Mouse (Mus musculus) kidney, postnatal 14 days (tissue): ENCODE data around the gene H2-DMa.
A peak's percentile ranks its signal among the peaks of the same experiment; 100 is the strongest.

Experiments used
- DNase-seq: peaks from one replicate; pipeline ENCODE4 v3.0.0; 2022; ENCODE audit warnings: mixed read lengths

The H2-DMa gene

DNA sequence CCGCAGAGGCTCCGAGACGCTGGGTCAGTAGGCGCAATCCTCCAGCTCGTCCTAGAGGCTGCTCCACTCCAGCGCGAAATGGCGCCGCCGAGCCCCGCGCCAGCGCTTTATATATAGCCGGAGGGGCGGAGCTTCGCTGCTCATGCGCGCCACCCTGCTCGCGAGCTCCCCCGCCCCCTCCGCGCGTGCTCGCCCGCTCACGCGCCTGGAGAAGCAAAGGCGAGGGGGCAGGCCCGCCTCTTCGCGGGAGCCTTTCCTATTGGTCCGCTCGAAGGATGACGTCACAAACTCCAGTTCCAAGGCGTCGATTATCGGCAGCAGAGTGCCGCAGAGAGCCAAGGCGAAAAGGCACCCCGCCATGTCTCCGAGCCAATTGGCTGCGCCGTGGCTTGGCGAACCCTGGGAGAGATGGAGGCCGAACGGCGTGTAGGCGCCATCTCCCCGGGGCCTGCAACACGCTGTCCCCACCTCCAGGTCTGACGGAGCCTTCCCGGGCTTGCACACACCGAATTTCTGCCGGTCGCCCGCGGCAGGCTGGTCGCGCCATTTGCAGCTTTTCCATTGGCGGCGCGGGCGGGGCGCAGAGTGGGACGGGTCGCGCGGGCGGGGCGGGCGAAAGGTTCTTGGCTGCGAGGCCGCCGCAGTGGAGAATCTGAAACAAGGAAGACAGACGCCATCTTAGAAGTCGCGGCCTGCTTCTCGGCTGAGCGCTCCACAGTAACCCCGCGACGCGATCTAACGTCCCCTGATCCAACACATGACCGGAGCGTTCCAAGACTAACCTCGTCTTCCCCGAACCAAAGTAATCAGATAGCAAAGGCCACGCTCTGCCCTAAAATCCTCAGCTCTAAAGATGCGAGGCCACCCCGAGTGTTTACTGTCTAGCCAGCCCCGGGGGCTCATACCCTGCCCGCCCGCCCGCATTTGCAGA is at the start of gene H2-DMa:
Gene H2-DMa, plus strand, starts transcription at position 293 of the 931 bp plus-strand sequence.
- peak; percentile 99 for DNase-seq

DNA sequence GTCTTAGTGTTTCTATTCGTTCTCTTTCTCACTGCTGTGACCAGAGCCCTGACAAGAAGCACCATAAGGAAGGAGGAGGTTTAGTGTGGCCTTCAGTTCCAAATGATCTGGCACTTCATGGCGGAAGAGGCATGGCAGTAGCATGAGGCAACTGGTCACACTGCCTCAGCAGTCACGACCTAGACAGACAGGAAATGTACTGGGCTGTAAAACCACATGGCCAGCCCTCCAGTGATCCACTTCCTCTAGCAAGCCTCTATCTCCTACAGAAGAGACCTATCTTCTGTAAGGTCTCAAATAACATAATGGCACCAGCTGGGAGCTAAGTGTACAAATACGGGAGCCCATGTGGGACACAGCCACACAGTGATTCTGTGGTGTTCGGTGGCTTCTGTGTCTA is 47.2 kb upstream of the H2-DMa start:
- no peak for DNase-seq

DNA sequence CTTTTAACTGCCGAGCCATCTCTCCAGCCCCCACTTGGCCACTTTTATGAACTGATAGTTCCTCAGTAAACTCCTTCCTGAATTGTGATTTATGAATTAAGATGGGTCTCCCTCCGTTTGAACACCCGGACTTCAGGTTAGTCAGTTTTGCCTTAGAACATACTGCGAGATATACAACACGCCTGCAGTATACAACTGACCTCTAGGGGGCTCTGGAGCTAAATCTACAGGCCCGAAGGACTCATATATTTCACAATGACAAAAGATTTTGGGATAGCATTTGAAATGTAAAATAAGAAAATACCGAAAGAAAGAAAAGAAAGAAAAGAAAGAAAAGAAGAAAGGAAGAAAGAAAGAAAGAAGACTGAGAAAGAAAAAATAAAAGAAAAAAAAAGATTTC is 44.1 kb upstream of the H2-DMa start:
- peak; percentile 78 for DNase-seq

DNA sequence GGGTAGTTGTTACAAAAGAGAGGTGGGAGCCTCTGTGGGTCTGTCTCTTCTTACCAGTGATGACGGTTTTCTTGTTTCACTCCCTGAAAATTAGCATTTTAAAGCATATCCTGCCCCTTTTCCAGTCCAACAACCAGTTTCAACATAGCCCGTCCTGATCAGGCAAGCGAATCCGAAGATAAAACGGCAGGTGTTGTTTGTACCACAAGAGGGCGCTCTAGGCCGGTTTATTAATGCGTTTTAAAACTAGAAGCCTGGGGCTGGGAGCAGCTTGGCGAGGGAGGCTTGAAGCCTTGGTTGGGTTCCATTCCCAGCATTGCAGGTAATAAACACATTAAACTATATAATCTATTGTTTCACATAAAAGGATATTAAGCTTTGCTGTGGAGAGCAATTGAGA is 41.8 kb upstream of the H2-DMa start:
- DNase-seq: peak; percentile 83

DNA sequence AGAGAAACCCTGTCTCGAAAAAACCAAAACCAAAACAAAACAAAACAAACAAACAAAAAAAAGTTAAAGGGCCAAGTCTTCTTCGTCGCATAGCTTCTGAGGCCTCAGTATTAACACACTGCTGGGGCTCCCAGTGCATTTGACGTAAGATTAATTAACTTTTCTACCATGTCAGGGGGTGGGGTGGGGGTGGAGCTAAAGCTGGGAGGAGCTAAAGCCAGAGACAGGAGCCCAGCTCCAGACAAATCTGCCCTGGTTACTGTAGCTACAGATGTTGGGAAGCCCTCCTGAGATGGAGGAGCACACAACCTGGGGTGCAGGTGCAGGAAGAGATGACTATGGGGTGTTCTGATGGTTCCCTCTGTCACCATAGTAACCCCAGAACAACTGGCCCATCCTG is 41.2 kb upstream of the H2-DMa start:
- no peak for DNase-seq

DNA sequence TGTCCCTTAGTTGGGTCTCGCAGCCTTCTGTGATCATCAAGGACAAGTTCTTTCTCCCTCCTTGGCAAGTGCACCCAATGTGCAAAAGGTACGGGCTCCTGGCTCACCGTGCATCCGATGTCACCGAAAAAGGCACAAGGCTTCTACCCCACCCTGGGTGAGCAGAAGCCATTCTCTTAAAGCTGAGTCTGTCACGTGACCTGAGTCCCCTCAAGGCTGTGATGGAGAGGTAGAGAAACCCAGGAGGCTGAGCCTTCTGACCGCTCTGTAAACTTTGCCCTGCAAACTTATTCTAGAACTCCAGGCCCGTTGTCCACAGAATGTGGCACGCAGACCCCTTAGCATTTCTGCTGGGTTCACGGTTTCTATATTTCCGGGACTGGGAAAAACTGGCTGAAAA is 40.3 kb upstream of the H2-DMa start:
- no peak for DNase-seq

DNA sequence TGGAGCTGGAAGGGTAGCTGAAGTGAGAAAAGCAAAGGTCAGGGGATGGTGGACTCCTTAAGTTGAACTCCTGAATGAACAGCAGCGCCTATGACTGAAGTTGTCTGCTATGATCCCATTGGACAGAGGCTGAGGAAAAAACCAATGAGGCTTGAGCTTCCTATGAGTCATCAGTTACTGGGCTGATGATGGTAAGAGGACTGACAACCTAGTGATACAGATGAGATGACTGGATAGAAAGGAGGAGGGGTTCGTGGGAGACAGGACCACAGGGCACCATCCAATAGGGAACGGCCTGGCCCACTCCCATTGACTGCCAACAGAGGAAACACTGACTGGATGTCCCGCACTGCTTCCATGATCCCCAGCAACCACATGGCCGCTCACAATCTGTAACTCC is 39.7 kb upstream of the H2-DMa start:
- DNase-seq: peak; percentile 72

- no peak for DNase-seq
Measured at GRCm38 (mm10) chr17:34083104-34083503, 36.2 kb upstream of the H2-DMa start.

DNA sequence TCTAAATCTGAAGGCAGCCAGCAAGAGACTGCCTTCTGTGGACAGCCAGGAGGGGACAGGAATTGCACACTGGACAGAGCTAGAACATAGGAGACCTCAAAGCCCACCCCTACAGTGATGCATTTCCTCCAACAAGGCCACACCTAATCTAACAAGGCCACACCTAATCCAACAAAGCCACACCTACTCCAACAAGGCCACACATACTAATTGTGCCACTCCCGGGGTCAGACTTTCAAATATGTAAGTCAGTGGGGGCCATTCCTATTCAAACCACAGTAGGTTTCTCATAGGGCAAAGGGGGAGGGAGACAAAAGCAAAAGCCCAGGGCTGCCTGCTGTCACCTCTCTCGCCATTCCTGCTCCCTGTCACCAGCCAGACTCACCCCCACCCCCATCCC is 32.0 kb upstream of the H2-DMa start:
- no peak for DNase-seq

DNA sequence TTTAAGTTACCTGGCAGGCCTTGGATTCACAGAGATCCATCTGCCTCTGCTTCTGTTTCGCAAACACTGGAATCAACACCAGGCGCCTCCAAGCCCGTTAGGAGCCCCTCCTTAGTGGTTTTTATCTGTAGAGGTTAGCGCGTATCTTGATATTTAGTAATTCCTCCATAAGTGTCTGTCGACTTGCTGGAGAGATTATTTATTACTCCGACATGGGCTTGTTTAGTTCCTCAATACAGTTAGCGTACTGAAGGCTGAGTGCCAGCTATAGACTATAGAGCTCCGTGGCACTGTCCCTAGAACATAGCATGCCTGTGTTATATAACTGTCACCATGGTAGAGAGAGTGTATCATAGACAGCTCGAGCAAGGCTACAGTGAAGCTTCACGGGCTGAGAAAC is 31.2 kb upstream of the H2-DMa start:
- no peak for DNase-seq

GRCm38 (mm10) chr17:34090923-34091322 is 28.4 kb upstream of the H2-DMa start:
- no peak for DNase-seq

DNA sequence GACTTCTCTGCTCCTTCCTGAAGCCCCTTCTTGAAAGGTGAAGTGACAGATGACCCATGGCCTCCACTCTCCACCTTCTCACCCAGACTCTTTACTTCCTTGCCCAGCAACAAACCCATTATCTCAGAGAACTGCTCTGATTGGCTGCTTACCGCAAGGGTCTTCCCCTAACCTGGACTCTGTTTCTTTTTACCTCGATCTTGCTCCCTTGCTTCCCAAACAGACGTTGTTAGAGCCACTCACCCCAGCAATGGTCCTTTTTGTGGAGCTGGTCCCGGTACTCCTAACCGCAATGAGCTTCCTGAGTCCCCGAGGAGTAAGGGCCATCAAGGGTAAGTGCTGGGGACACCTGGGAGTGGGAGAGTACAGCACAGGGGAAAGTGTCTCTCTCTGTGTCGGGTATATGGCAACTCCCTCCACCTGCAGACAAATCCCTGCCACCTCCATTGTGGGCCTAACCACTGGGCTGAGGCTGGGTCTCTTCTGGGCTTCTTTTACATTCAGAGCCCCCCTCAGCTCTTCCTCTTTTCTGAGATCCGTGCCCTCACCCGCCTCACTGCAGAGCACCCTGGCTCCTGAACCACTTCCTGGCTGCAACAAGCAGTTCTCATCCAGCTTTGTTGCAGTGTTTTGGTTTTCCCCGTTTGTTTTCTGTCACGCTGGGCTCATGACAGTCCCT is 27.0 kb upstream of the H2-DMa start, which contains the start of gene H2-Oa:
Gene H2-Oa, plus strand, starts transcription at position 144 of the 679 bp plus-strand sequence.
- DNase-seq: no peak

DNA sequence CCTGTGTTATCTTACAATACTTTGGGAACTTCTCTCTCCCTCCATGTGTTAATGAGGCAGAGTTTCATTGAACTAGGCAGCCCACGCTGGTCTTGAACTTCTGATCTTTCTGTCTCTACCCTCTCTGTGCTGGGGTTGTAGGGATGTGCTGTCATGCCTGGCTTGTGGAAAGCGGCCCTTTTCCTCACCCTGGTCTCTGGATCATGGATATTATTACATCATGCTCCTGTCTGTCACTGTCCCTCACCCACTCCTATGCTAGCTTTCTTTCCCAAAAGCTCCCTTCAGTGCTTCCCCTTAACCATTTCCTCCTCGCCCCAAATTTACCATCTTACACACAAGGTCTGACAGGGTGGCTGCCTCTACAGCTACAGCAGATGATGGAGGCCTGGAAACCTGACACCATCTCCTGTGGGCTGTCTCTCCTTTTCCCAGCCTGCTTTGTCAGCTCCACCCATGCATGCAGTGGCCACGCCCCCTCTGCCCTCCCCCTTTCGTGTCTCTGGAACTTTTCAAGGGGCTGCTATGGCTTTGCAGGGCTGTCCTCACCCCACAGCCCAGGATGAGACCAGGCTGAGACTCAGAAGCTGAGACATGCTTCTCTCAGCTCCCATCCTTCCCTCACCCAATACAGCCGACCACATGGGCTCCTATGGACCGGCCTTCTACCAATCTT is 26.0 kb upstream of the H2-DMa start:
- DNase-seq: peak; percentile 51

DNA sequence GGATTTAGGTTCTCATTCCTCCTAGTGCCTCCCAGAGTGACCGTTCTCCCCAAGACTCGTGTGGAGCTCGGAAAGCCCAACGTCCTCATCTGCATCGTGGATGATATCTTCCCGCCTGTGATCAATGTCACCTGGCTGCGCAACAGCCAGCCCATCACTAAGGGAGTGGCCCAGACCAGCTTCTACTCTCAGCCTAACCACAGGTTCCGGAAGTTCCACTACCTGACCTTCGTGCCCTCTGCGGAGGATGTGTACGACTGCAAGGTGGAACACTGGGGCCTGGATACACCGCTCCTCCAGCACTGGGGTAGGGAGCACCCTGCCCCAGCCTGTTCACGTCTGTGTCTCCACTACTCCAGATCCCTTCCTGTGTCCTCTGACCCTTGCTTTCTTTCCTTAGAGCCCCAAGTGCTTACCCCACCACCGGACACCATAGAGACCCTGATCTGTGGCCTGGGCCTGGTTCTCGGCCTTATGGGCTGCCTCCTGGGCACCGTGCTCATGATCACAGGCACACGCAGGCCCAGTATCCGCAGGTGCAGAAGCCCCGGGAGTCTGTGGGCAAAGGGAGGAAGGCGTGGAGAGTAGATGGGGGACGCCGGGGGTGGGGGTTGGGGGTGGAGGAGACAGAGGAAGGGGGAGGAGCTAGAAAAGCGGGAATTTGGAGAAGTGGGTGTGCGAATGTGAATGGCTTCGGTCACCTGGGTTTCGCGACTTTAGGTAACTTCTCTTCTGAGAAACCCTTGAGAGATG is 24.9 kb upstream of the H2-DMa start:
- no peak for DNase-seq

DNA sequence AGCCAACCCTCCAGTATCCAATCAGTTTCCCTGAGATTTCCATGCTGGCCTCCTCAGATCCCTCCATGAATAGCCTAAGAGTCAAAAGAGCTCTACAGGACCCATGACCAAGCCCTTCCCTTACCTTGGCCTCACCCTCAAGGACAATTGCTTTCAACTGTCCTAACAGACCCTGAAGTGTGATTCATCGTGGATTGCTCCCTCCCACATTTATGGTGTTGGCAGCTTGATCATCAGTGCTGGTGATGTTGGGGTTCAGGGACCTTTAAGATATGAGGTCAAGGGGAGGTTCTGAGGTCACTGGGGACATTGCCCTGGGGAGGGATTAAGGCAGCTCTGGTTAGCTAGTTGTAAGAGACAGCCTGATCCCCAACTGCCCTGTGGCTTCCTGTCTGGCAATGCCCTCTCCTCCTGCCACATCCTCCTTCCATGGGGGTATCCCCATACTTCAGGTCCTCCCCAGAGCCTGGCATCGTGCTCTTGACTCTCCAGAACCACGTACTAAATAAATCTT is 22.8 kb upstream of the H2-DMa start:
- DNase-seq: no peak

DNA sequence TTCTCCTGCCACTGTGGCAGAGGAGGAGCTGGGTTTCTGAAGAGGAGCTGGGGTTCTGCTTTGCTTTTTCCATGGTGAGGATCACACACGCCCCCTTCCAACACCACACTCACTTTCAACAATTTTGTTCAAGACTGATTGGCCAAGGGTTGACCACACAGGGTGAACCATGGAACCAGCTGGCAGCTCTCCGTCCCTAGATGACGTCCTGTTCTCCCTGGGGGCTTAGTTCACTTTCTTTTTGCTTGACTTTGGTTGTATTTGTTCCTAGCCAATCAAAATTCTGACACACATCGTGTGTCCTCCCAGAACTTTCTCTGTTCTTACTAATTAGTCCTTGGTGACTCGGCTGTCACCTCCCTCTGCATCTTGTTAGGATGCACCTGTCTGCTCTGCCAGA is 22.1 kb upstream of the H2-DMa start:
- no peak for DNase-seq

- DNase-seq: no peak
Measured at GRCm38 (mm10) chr17:34098709-34099479, 20.4 kb upstream of the H2-DMa start.

- peak; percentile 74 for DNase-seq
Measured at GRCm38 (mm10) chr17:34099531-34099930, 19.8 kb upstream of the H2-DMa start.

GRCm38 (mm10) chr17:34101185-34101584 is 18.2 kb upstream of the H2-DMa start:
- DNase-seq: no peak

- peak; percentile 93 for DNase-seq
Measured at GRCm38 (mm10) chr17:34101604-34102032, 17.7 kb upstream of the H2-DMa start.

DNA sequence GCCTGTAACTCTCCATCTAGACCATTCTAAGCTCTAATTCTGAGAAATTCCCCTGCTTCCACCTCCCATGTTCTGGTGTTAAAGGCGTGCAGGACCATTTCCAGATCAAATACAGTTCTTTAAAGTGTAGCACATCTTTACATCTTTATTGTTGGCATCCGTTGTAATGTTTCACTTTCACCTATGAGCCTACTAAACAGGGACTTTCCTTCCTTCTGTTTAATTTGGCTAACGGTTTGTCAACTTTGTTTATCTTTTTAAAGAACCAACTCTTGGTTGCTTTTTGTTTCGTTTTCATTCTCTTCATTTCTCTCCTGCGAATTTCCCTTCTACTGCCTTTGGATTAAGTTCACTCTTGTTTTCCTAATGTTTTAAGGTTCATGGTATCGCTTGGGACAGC is 16.5 kb upstream of the H2-DMa start:
- no peak for DNase-seq

- DNase-seq: no peak
Measured at GRCm38 (mm10) chr17:34104804-34105203, 14.5 kb upstream of the H2-DMa start.
